Mouse (Mus musculus) adipose tissue, adult 10 weeks (tissue): Measurements from ENCODE around the gene Cabp1. TPM values are rescaled to one million over a fixed set of nuclear protein-coding genes. Genes with fewer than 3 reads are reported as not detected.

Source experiments
- polyA plus RNA-seq: library from polyadenylated mRNA; stranded (reverse); fragments of 350-450 nt; fragmentation: Illumina TruSeq; extraction: RNeasy Lipid Tissue Mini Kit (QIAGEN cat#74804); gene quantifications from one replicate; pipeline ENCODE4 v1.2.3, GENCODE M21; 2014; ENCODE audit warnings: low read depth, low replicate concordance

Cabp1 gene
- polyA plus RNA-seq = 3.2 TPM

GRCm38 (mm10) chr5:115193669-115194625, at the start of gene Cabp1:
TSS of gene Cabp1 (minus strand) at chr5:115194381.

DNA sequence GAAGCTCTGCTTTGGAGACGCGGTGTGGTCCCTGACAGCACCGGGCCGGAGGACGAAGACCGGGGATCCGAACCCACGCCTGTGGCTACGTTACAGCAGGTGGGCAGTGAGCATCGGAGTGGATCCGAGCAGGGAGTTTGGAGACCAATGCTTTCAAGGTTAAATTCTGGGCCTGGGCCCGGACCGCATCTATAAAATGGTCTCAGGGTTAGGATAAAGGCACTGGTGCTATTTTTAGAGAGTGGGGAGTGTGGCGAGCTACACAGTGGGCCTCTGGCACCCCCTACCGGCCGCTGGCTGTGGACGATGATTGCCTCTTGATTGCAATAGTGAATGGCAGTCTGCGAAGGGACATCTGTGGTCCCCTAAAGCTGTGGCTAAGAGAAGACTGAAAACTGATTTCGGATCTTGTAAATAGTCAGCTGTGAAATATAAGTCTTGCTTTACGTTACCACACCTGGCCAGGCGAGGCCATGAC, 41.6 kb upstream of the Cabp1 start, which contains the start of gene Pop5:
Pop5 (plus strand) TSS at position 51 of the 478 bp plus-strand sequence.

GRCm38 (mm10) chr5:115158040-115158983, 35.9 kb downstream of the Cabp1 start, which contains the start of gene Mlec:
TSS of gene Mlec (minus strand) at chr5:115158179.

DNA sequence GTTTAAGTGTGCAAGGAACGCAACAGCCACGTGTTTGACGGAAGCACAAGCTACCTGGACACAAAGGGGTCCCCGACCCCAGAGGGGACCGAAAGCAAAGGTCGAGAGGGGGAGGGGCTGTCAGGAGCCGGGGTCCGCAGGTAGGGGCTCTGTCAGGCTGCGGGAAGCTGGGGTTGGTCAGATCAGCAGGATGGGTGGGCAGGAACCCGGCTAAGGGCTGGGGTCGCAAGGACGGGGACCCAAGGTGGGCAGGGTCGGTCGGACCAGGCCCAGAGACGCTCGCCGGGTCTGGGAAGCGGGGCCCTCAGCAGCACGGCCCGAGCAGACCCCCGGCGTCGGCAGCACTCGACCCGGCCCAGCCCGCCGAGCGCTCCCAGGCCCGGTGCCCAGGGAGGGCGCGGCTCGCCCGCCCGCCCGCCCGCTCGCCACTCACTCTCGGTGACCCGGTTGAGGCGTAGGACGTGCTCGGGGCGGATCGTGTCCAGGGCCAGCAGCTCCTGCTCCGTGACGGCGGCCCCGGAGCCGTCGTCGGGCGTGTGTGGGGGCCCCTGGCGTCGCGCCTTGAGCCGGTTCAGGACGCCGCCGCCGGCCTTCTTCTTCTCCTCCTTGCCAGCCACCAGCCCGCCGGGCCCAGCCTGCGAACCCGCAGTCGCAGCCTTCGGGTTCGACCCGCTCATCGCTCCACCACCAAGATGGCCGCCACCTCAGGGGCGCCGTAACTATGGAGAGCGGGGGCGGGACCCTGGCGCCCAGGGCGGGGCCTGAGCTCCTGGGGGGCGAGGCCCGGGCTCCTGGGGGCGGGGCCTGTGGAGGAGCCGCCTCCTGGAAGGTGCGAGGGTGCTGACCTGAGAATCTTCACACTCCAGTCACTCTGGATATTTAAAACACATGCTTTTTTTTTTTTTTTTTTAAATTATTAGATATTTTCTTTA, 59.7 kb downstream of the Cabp1 start, which contains the start of gene Unc119b:
Unc119b (minus strand) TSS at position 742 of the 932 bp plus-strand sequence.

GRCm38 (mm10) chr5:115118961-115119570, 75.1 kb downstream of the Cabp1 start, which contains the start of gene Acads:
TSS of gene Acads (minus strand) at chr5:115119346.

Other genes starting within 250 kb of the Cabp1 start
- 0.71 TPM for gene Hnf1a, start 223.3 kb downstream of the Cabp1 start, polyA plus RNA-seq
- 31.1 TPM for gene Sppl3, start 183.2 kb downstream of the Cabp1 start, polyA plus RNA-seq
- gene Gm10401, start 96.1 kb downstream of the Cabp1 start, polyA plus RNA-seq = not detected
- 67.3 TPM for gene Acads, start 75.0 kb downstream of the Cabp1 start, polyA plus RNA-seq
- gene Unc119b, start 59.4 kb downstream of the Cabp1 start, polyA plus RNA-seq = 56.1 TPM
- gene Mlec, start 36.2 kb downstream of the Cabp1 start, polyA plus RNA-seq = 205 TPM
- 81.1 TPM for gene Pop5, start 41.5 kb upstream of the Cabp1 start, polyA plus RNA-seq
- 150 TPM for gene Rnf10, start 78.5 kb upstream of the Cabp1 start, polyA plus RNA-seq
- 28.2 TPM for gene Coq5, start 85.3 kb upstream of the Cabp1 start, polyA plus RNA-seq
- 245 TPM for gene Dynll1, start 106.6 kb upstream of the Cabp1 start, polyA plus RNA-seq
- gene Srsf9, start 132.8 kb upstream of the Cabp1 start, polyA plus RNA-seq = 54.0 TPM
- gene Gatc, start 146.8 kb upstream of the Cabp1 start, polyA plus RNA-seq = 20.5 TPM
- 43.0 TPM for gene Triap1, start 146.8 kb upstream of the Cabp1 start, polyA plus RNA-seq
- gene Cox6a1, start 154.6 kb upstream of the Cabp1 start, polyA plus RNA-seq = 608 TPM
- 1.9 TPM for gene Msi1, start 235.2 kb upstream of the Cabp1 start, polyA plus RNA-seq